Mouse (Mus musculus) v-Abl transformed pro-B cells (cell line): ENCODE measurements around the gene 5330417C22Rik.
"Not testable (repeated sequence)": the region's sequence is repeated elsewhere in the genome, so short reads cannot be mapped to it uniquely, and the experiment has no call there.

Experiments used
- in situ Hi-C, 2 experiments: fragments of 400-800 bp; cut with MboI; formaldehyde crosslinking; loops; one replicate each; pipeline ENCODE4 v1.15.1; 2025; ENCODE audit not compliant: unreplicated experiment in 2 of 2

Gene 5330417C22Rik

GRCm38 (mm10) chr3:108535896-108536516 is 330 bp downstream of the 5330417C22Rik start:
- in situ Hi-C loops, result loop anchor here in 1 of 2 experiments (5.0 to 25.0 kb wide), 3 partner anchors 101 to 951 kb away; no protein-coding TSS in a partner anchor

DNA sequence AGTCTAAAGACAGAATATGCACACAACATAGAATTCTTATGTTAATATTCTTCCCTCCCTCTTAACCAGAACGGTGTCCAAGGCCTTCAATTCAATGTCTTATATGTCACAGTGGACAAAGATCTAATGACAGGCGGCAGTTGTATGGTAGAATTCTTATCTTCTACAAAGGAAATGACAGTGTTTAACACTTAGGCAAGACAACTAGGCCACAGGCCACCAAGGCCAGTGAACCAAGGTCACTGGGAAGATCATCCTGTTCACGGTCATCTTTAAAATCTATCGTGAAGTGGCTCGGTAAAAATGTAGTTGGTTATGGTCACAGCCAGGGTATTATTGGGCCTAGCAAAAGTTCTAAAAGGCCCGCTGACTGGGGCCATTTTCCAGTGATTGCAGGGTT is 2.4 kb downstream of the 5330417C22Rik start, which contains the start of gene 1700013F07Rik:
TSS of gene 1700013F07Rik (plus strand) at position 200 of the 400 bp plus-strand sequence.
- in situ Hi-C loops, result loop anchor here in 1 of 2 experiments (10.0 to 25.0 kb wide), 2 partner anchors 241 to 953 kb away; no protein-coding TSS in a partner anchor

- in situ Hi-C loops, result loop anchor here in 1 of 2 experiments (10.0 to 25.0 kb wide), 2 partner anchors 242 to 954 kb away; no protein-coding TSS in a partner anchor
Observed at GRCm38 (mm10) chr3:108533114-108533885, 3.0 kb downstream of the 5330417C22Rik start.

DNA sequence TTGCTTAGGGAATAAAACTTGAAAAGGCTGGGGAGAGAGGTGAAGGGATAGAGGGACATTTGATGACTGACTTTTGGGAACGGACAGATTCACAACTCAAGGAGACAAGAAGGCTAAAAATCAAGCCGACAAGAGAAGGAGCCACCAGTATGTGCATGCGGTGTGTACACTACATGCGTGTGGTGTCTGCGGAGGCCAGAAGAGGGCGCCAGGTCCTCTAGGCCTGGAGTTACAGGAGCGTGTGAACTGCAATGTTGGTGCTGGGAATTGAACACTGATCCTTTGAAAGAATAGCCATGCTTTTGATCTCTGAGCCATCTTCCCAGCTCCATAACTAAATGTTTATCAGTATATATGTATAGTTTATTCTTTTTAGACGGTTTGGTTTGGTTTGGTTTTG is 7.8 kb downstream of the 5330417C22Rik start:
- in situ Hi-C loops, result loop anchor here in 1 of 2 experiments (25.0 kb wide), 1 partner anchor 959 kb away; no protein-coding TSS in a partner anchor

DNA sequence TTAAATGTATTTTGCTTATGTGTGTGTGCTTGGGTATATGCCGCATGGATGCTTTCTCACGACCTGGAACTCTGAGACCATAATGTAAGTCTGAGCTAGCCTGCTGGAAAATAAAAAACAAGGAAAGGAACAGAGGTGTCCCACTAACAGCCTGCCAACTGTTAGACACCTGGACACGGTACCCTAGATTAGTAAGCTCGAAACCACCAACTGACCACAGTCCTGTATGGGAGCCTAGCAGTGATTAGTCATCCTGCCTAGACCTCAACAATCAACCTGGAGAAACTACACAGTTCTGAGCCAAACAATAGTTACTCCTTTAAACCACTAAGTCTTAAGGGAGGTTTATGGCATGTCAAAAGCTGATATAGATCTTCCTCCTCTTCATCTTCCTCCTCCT is 12.9 kb downstream of the 5330417C22Rik start:
- in situ Hi-C loops, result no loop called here

DNA sequence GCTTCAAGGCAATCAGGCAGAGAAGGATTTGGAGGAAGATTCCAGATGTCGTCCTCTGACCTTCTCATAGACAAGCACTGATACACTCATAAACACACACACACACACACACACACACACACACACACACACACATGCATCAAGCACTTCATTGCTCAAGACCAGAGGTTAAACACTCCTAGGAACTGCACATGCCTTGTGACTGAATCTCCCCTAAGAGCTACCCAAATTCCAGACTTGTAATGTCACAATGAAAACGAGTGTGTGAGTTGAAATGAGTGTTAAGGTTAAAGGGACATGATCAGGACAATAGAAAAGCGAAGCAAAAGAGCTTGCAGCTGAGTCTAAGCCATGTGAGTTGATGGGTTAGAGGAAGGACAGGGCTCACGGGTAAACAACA is 18.1 kb downstream of the 5330417C22Rik start:
- in situ Hi-C loops, result no loop called here

DNA sequence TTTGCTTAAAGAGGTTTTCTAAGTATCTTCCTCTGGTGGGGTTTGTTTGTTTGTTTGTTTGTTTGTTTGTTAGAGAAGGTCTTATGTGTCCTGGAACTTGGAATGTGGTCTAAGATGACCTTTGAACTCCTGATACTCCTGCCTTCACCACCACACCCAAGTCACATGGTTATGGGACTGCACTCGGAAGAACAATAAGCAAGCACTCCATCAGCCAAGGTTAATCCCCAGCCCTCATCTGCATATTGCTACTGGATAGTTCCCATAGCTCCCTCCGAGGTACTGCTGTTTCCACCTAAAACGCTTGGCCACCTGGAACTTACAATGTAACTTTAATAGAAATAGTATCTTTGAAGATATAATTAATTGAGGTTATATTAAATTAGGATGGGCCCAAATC is 22.9 kb downstream of the 5330417C22Rik start:
- in situ Hi-C loops, result no loop called here

- in situ Hi-C loops, result no loop called here
Observed at GRCm38 (mm10) chr3:108510716-108511483, 25.4 kb downstream of the 5330417C22Rik start.

DNA sequence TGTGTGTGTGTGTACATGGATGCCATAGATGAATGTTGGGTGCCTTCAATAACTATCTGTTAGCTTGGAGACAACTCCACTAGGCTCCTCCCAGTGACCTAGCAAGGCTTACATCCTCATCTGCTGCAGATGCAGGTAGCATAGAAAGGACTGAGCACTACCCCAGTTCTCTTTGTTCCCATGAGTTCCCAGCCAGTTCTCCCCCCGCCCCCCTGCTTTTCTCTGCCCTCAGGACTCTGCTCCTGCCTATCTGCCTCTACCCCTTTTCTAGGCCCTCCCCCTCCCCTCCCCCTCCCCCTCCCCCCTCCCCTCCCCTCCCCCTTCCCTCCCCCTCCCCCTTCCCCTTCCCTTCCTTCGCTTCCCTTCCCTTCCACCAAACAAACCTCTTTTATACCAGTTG is 26.2 kb downstream of the 5330417C22Rik start:
- in situ Hi-C loops, result no loop called here

DNA sequence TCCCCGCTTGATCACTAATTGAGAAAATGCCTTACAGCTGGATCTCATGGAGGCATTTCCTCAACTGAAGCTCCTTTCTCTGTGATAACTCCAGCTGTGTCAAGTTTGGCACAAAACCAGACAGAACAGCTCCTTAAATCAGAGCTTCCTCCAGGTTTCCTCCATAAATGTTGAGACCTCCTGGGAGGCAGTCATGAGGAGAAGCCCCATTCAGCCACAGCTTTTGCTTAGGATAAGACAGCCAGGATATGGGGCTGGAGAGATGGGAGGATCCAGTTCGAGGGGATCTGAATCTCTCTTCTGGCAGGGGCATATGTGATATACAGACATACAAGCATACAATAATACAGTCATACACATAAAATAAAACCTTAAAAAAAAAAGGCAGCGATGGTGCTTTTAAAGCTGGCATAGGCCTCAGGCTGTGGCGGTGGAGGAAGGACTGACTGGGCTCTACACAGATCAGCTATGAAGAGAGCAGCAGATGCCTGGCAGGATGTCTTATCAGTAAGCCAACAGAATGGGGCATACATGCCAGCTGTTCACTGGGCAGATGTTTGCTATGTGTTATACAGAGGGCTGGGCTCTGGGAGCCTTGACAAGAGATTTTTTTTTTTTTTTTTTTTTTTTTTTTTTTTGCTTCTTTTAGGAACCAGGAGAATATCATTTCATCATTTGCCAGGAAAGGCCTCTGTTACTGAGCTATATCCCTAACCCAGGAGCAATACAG is 27.4 kb downstream of the 5330417C22Rik start:
- in situ Hi-C loops, result no loop called here

- in situ Hi-C loops, result no loop called here
Observed at GRCm38 (mm10) chr3:108503908-108504307, 32.4 kb downstream of the 5330417C22Rik start.

- in situ Hi-C loops, result not testable (repeated sequence)
Observed at GRCm38 (mm10) chr3:108501411-108501810, 34.9 kb downstream of the 5330417C22Rik start.

GRCm38 (mm10) chr3:108499826-108500225 is 36.5 kb downstream of the 5330417C22Rik start:
- in situ Hi-C loops, result loop anchor here in 1 of 2 experiments (25.0 kb wide), 1 partner anchor 987 kb away; no protein-coding TSS in a partner anchor

DNA sequence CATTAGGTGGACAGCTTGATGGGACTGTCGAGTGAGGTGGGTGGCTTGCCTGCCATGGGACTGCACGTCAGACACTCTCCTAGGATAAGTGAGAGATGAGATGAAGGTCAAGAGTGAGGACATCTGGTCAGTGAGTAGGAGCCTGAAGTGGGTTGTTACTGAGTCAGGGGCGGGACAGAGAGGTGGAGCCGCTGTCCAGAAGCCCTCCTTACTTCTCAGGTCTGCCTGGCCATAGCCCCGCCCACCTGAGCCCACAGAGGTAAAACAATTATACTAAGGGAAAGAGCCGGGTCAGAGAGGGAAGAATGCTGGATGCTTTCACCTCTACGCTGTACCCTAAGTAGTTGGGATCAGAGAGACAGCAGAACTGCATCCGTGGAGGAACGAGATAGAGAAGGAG is 38.7 kb downstream of the 5330417C22Rik start:
- in situ Hi-C loops, result loop anchor here in 1 of 2 experiments (25.0 kb wide), 1 partner anchor 990 kb away; no protein-coding TSS in a partner anchor

DNA sequence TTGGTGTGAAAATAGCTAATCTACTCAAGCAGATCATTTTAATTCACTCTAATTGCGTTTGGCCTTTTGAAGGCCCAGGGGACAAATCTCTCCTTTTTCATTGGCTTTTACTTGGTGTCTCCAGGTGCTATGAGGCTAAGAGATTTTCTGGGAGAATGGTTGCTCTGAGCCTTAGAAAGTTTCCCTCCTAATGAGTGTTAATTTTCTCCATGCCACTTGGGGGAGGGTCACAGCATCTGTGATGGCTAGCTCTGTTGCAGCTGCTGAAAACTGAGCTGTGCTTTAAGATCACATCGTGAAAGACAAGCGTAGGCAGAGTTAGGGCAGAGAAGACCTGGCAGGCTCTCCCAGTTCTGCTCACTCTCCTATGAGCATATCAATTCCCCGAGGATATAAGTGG is 40.9 kb downstream of the 5330417C22Rik start:
- in situ Hi-C loops, result loop anchor here in 1 of 2 experiments (25.0 kb wide), 1 partner anchor 992 kb away; no protein-coding TSS in a partner anchor

GRCm38 (mm10) chr3:108494861-108495474 is 41.4 kb downstream of the 5330417C22Rik start:
- in situ Hi-C loops, result loop anchor here in 1 of 2 experiments (25.0 kb wide), 1 partner anchor 992 kb away; no protein-coding TSS in a partner anchor

DNA sequence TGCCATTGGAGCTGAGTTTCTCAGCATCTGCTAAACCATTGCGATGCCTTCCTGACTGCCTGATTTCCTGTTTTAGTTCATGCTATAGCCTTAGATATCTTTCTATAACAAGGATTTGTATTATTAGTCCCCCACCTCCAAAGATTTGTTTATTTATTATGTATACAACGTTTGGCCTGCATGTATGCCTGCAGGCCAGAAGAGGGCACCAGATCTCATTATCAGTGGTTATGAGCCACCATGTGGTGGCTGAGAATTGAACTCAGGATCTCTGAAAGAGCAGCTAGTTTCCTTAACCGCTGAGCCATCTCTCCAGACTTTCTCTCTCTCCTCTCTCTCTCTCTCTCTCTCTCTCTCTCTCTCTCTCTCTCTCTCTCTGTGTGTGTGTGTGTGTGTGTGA is 46.4 kb downstream of the 5330417C22Rik start:
- in situ Hi-C loops, result loop anchor here in 1 of 2 experiments (25.0 kb wide), 1 partner anchor 997 kb away; no protein-coding TSS in a partner anchor

DNA sequence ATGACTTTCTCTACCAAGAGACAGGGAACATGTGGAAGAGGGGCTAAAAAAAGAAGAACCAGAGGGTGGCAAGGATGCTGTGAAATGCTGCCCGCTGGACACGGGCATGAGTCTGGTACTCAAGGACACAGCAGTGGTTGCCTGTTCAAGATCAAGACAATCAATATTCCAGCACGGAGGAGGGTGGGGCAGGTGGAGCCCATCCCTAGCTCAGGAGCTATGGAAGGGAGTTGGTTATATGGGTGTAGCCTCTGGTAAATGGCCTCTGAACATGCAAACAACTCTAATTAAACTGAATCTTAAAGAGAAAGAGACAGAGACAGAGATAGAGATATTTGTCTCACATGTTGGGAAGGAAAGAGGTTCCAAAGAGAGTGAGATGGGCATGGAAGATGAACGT is 51.6 kb downstream of the 5330417C22Rik start:
- in situ Hi-C loops, result loop anchor here in 1 of 2 experiments (25.0 kb wide), 1 partner anchor 1003 kb away; no protein-coding TSS in a partner anchor

DNA sequence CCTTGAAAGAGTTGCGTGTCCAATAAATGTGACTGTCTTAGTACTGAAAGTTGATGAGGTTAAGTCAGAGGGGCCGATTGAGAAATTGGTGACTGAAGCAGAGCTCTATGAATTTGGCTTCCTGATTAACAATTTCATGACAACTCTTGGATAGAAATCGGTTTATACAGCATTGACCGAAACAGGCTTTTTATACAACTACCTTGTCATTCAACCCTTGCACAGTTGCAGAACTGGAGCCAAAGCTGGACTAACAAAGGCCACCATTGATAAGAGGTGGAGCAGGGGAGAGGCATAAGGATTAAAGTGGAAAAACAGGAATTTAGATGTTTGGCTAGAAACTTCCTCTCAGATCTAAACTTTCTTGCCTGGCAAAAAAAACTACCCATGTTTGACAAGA is 57.5 kb downstream of the 5330417C22Rik start:
- in situ Hi-C loops, result loop anchor here in 1 of 2 experiments (25.0 kb wide), 1 partner anchor 1009 kb away; no protein-coding TSS in a partner anchor
